Mouse (Mus musculus) liver, embryonic 14.5 days (tissue): ENCODE data around the gene Ppp2r3c.
"Not testable (repeated sequence)": the region's sequence is repeated elsewhere in the genome, so short reads cannot be mapped to it uniquely, and the experiment has no call there.

ENCODE experiments used
- CTCF ChIP-seq: IDR thresholded peaks from 2 replicates; pipeline ENCODE4 v1.5.1; 2016; ENCODE audit warnings: antibody characterized with exemption, low read depth, control low read depth
- EP300 ChIP-seq: IDR thresholded peaks from 2 replicates; pipeline ENCODE4 v1.6.1; 2016; ENCODE audit warnings: antibody characterized with exemption, low read depth

DNA sequence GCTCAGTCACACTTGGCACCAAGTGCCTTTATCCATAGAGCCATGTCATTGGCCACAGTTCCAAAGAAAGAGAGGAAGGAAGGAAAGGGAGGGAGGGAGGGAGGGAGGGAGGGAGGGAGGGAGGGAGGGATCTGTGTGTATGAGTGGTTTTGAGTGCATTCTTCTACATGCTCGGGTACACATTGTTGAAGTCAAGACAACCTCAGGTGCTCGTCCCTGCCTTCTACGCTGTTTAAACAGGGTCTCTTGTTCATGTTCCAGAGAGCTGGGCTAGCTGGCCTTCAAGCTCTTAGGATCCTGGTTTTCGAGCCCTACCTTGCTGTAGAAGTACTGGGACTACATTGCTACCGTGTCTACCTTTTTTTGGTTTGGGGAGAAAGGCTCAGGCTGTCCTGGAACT lies 39.4 kb downstream of the Ppp2r3c start:
- not testable (repeated sequence) for TF ChIP-seq EP300, CTCF
